Mouse (Mus musculus) kidney, adult 11 months (tissue): ENCODE data around the gene Zdhhc3.

Source experiments
- DNase-seq: peaks from one replicate; pipeline ENCODE4 v3.0.0; 2022

The Zdhhc3 gene

GRCm38 (mm10) chr9:123112805-123113521 lies at the start of gene Zdhhc3, which contains the start of gene Exosc7:
Gene Zdhhc3 (minus strand): TSS chr9:123113205.
Gene Exosc7 (plus strand): TSS chr9:123113215.
- DNase-seq: peak; percentile 85

GRCm38 (mm10) chr9:123161792-123162191 lies 48.8 kb upstream of the Zdhhc3 start:
- DNase-seq: no peak

- DNase-seq: peak; percentile 56
These were observed 46.3 kb upstream of the Zdhhc3 start for GRCm38 (mm10) chr9:123159330-123159729.

GRCm38 (mm10) chr9:123158125-123158836 lies 45.3 kb upstream of the Zdhhc3 start:
- no peak for DNase-seq

GRCm38 (mm10) chr9:123157699-123158098 lies 44.7 kb upstream of the Zdhhc3 start:
- DNase-seq: no peak

GRCm38 (mm10) chr9:123156910-123157361 lies 43.9 kb upstream of the Zdhhc3 start:
- peak; percentile 45 for DNase-seq

- DNase-seq: no peak
These were observed 40.1 kb upstream of the Zdhhc3 start for GRCm38 (mm10) chr9:123153121-123153520.

GRCm38 (mm10) chr9:123152026-123152425 lies 39.0 kb upstream of the Zdhhc3 start:
- DNase-seq: no peak

GRCm38 (mm10) chr9:123151561-123151960 lies 38.6 kb upstream of the Zdhhc3 start:
- DNase-seq: no peak

GRCm38 (mm10) chr9:123150241-123151020 lies 37.4 kb upstream of the Zdhhc3 start, which contains the start of gene Clec3b:
Gene Clec3b (plus strand): TSS chr9:123150946.
- peak; percentile 31 for DNase-seq

- DNase-seq: no peak
These were observed 35.4 kb upstream of the Zdhhc3 start for GRCm38 (mm10) chr9:123148430-123148829.

GRCm38 (mm10) chr9:123139887-123140614 lies 27.0 kb upstream of the Zdhhc3 start:
- no peak for DNase-seq

- peak; percentile 42 for DNase-seq
These were observed 26.0 kb upstream of the Zdhhc3 start for GRCm38 (mm10) chr9:123138891-123139474.

- DNase-seq: no peak
These were observed 24.1 kb upstream of the Zdhhc3 start for GRCm38 (mm10) chr9:123136953-123137682.

- no peak for DNase-seq
These were observed 20.0 kb upstream of the Zdhhc3 start for GRCm38 (mm10) chr9:123132994-123133393.

GRCm38 (mm10) chr9:123127663-123128062 lies 14.7 kb upstream of the Zdhhc3 start:
- DNase-seq: no peak

- no peak for DNase-seq
These were observed 11.5 kb upstream of the Zdhhc3 start for GRCm38 (mm10) chr9:123124413-123124981.

GRCm38 (mm10) chr9:123123571-123124412 lies 10.8 kb upstream of the Zdhhc3 start:
- no peak for DNase-seq

GRCm38 (mm10) chr9:123123017-123123416 lies 10.0 kb upstream of the Zdhhc3 start:
- DNase-seq: no peak

GRCm38 (mm10) chr9:123115566-123115965 lies 2.6 kb upstream of the Zdhhc3 start:
- no peak for DNase-seq
